Mouse (Mus musculus) heart, embryonic 10.5 days (tissue): Measurements from ENCODE around the gene Taar7a. TPM values are rescaled to one million over a fixed set of nuclear protein-coding genes. Genes with fewer than 3 reads are reported as not detected.

Experiments used
- DNase-seq: peaks from one replicate; pipeline ENCODE4 v3.0.0-alpha.2; 2017; ENCODE audit warnings: low spot score
- H3K27ac ChIP-seq: fragments of 300-500 bp; sonication (generic); 2 replicates; pipeline ENCODE4 v1.5.1; 2016; ENCODE audit warnings: mild to moderate bottlenecking
- H3K27me3 ChIP-seq: fragments of 300-500 bp; sonication (generic); 2 replicates; pipeline ENCODE4 v1.6.1; 2016; ENCODE audit warnings: mild to moderate bottlenecking; ENCODE audit not compliant: poor library complexity, insufficient read depth, severe bottlenecking
- H3K36me3 ChIP-seq: fragments of 300-500 bp; sonication (generic); 2 replicates; pipeline ENCODE4 v1.6.1; 2016; ENCODE audit warnings: mild to moderate bottlenecking, moderate library complexity
- H3K4me1 ChIP-seq: fragments of 300-500 bp; sonication (generic); 2 replicates; pipeline ENCODE4 v1.6.1; 2016; ENCODE audit warnings: mild to moderate bottlenecking
- H3K4me3 ChIP-seq: fragments of 300-500 bp; sonication (generic); 2 replicates; pipeline ENCODE4 v1.5.1; 2016; ENCODE audit warnings: mild to moderate bottlenecking, moderate library complexity
- H3K9me3 ChIP-seq: fragments of 300-500 bp; sonication (generic); 2 replicates; pipeline ENCODE4 v1.6.1; 2016; ENCODE audit warnings: mild to moderate bottlenecking, moderate library complexity
- WGBS: fragments of 180-500 bp; shearing (Covaris S2); methylation state at CpG from one replicate; pipeline ENCODE4 v1.1.7; 2016; 5-methylcytosine and 5-hydroxymethylcytosine counted together
- polyA plus RNA-seq: library from polyadenylated mRNA; unstranded; fragments of >200 nt; fragmentation: Nextera tagmentation; extraction: Ambion mirVana; gene quantifications from 2 replicates; pipeline ENCODE4 v1.2.1, GENCODE M21; 2016

The Taar7a gene
- polyA plus RNA-seq = not detected in 2 replicates

DNA sequence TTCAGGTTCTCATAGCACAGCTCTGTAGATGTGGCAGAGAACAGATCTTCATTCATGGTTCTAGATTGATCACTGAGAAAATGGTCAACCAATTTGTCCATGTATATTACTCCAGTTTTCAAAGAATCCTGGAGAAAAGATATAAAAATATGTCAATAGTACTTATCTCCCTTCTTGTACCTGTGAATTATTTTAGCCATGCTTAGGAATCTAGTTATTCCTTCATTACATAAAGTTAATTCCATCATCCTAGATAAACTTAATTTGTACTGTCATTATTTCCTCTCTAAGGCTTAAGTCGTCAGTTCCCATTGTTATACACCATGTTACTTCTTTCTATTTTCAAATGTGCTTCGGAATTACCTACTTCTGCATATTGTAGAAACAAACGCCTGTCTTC lies at the start of gene Taar7a:
Taar7a (minus strand) TSS at position 101 of the 400 bp plus-strand sequence.
- Histone ChIP-seq H3K4me1 (no peaks in the 10 kb centered on the region), H3K9me3 (no peaks in the 10 kb centered on the region)
- 89% methylated on average over 3 of the region's 3 CpGs for WGBS

DNA sequence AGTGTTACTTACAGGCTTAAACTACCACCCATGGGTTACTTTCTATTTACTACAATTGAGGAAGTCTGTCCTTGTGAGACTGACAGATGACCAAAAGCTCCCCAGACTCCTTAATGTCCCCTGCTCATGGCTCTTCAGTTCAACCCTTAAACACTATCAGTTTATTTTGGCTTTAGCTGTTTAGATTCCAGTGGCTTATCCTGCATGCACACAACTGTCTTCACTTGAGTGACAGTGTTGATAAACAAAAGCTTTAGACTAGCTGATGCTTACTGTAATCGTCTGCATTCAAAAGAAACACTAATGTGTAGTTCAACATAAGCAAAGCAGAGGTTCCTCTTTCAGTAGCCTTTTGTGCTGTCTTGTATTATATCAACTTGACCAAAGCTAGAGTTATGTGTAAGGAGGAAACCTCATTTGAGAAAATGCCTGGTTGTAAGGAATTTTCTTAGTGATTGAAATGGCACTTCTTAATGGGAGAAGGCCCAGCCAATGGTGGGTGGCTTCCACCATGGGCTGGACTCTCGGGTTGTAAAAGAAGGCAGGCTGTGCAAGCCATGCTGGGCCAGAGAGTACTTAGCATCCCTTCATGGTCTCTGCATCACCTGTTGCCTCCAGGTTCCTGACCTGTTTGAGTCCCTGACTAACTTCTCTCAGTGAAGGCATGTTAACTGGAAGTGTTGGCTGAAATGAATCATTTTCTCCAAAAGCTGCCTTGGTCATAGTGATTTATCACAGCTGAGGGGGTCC lies 47.0 kb upstream of the Taar7a start:
- H3K27ac ChIP-seq = no peak overlapping the region
- DNase-seq = no peak
- no peaks in the 10 kb centered on the region for H3K27me3 ChIP-seq
- H3K9me3 ChIP-seq = no peaks in the 10 kb centered on the region
- H3K36me3 ChIP-seq = no peaks in the 10 kb centered on the region
- no peaks in the 10 kb centered on the region for H3K4me1 ChIP-seq
- H3K4me3 ChIP-seq = no peak overlapping the region
- WGBS = 52% methylated on average over 2 of the region's 2 CpGs

More for the DNA sequence above, at the start of gene Taar7a:
- H3K27me3 ChIP-seq = peaks cover 3% of the 10 kb centered on the region; the same call in 1 of the 2 replicates
- 0 out of 2 replicates have a peak, but pooled peaks cover 2% of the 10 kb centered on the region for H3K36me3 ChIP-seq
- H3K4me3 ChIP-seq = no peak within 1 kb of the TSS
- DNase-seq = no peak
- H3K27ac ChIP-seq = no peak within 1 kb of the TSS

DNA sequence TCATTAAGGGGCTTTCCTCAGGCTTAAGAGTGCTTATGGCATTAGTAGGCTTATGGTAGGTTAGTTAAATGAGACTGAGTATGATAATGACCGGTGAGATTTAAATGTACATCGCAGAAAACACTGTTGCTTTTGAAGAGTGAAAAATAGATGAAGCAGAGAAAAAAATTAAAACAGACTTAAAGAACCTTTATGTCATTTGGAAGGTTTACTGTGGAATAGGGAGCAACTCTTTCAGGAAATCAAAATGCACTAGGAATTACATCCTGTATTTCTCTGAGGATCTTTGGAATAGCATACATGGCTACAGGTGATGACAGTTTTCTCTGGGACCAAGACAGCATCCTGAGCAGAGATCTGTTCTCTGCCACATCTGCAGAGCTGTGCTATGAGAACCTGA lies 44.0 kb upstream of the Taar7a start, which contains the start of gene Taar7e:
Taar7e (plus strand) TSS at position 301 of the 400 bp plus-strand sequence.
- Histone ChIP-seq H3K4me1 (no peaks in the 10 kb centered on the region), H3K27ac (no peak within 1 kb of the TSS), H3K9me3 (no peaks in the 10 kb centered on the region), H3K4me3 (no peak within 1 kb of the TSS), H3K27me3 (no peaks in the 10 kb centered on the region), H3K36me3 (no peaks in the 10 kb centered on the region)
- WGBS = 84% methylated on average over 2 of the region's 2 CpGs
- no peak for DNase-seq

DNA sequence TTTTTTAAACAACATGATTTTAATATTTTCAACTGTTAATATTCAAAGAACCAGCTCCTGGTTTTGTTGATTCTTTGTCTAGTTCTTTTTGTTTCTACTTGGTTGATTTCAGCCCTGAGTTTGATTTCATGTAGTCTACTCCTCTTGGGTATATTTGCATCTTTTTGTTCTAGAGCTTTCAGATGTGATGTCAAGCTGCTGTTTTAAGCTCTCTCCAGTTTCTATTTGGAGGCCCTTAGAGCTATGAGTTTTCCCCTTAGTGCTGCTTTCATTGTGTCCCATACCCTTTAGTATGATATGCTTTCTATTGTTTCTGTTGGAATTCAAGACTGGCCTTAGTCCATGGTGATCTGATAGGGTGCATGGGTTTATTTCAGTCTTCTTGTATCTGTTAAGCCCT lies 38.1 kb upstream of the Taar7a start:
- H3K4me1 ChIP-seq = no peaks in the 10 kb centered on the region
- H3K9me3 ChIP-seq = no peaks in the 10 kb centered on the region
- no peak overlapping the region for H3K27ac ChIP-seq
- no peak for DNase-seq
- H3K27me3 ChIP-seq = no peaks in the 10 kb centered on the region
- H3K4me3 ChIP-seq = no peak overlapping the region
- no peaks in the 10 kb centered on the region for H3K36me3 ChIP-seq

DNA sequence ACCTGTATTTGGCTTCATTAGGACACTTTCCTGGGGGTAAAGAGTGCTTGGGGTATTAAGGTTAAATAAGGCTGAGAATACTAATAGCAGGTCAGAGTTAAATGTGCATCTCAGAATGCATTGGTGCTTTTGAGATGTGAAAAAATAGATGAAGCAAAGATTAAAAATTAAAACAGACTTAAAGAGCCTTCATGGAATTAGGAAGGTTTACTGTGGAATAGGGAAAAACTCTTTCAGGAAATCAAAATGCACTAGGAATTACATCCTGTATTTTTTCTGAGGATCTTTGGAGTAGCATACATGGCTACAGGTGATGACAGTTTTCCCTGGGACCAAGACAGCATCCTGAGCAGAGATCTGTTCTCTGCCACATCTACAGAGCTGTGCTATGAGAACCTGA lies 33.6 kb upstream of the Taar7a start, which contains the start of gene Taar7d:
Taar7d (plus strand) TSS at position 301 of the 400 bp plus-strand sequence.
- Histone ChIP-seq H3K9me3 (no peaks in the 10 kb centered on the region), H3K4me3 (no peak within 1 kb of the TSS), H3K36me3 (no peaks in the 10 kb centered on the region), H3K27ac (no peak within 1 kb of the TSS), H3K4me1 (no peaks in the 10 kb centered on the region), H3K27me3 (no peaks in the 10 kb centered on the region)
- no peak for DNase-seq

DNA sequence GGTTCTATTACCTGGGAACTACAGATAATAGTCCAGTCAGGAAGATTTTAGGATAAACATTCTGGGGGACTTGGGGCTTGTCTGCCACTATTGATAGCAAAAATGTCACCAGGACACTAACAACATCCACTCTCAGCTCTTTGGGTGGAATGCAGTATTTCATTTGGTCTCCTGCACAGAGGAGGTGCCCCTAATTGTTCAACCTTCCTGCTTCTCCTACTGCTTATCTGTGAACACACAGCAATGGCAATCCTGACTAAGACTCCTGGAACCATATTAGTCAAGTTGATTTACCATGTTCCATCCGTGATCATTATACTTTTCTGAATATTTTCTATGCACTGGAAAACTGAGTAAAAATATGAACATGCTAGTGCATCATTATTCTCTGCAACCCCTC lies 14.9 kb upstream of the Taar7a start:
- DNase-seq = no peak
- no peaks in the 10 kb centered on the region for H3K27me3 ChIP-seq
- 86% methylated on average over 1 of the region's 1 CpGs for WGBS

DNA sequence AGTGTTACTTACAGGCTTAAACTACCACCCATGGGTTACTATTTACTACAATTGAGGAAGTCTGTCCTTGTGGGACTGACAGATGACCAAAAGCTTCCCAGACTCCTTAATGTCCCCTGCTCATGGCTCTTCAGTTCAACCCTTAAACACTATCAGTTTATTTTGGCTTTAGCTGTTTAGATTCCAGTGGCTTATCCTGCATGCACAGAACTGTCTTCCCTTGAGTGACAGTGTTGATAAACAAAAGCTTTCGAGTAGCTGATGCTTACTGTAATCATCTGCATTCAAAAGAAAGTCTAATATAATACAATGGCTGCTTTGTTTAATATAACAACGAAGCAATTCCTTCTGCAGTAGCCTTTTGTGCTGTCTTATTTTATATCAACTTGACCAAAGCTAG lies 13.8 kb upstream of the Taar7a start:
- WGBS = 36% methylated on average over 2 of the region's 2 CpGs
- no peak for DNase-seq
- H3K27ac ChIP-seq = no peak overlapping the region
- H3K9me3 ChIP-seq = no peaks in the 10 kb centered on the region
- no peak overlapping the region for H3K4me3 ChIP-seq
- H3K4me1 ChIP-seq = no peaks in the 10 kb centered on the region
- no peaks in the 10 kb centered on the region for H3K36me3 ChIP-seq
- H3K27me3 ChIP-seq = no peaks in the 10 kb centered on the region

More for the DNA sequence above, 14.9 kb upstream of the Taar7a start:
- Histone ChIP-seq H3K4me1 (no peaks in the 10 kb centered on the region), H3K4me3 (no peak overlapping the region), H3K27ac (no peak overlapping the region), H3K9me3 (no peaks in the 10 kb centered on the region), H3K36me3 (no peaks in the 10 kb centered on the region)

DNA sequence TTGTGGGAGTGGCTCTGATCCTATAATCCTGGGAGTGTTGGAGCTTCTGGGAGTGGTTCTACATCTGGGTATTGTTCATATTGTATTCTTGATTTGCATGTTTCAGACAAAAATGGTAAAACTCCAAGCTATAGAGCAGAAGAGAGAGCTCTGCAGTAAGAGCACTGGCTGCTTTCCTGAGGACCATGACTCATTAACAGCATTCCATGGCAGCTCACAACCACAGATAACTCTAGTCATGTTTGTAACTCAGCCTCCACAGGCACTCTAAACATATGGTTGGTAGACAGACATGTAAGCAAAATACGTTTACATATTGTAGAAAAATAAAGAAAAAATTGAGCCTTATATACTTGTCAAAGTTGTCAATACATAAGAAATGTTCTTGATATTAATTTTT lies 13.2 kb upstream of the Taar7a start:
- H3K36me3 ChIP-seq = no peaks in the 10 kb centered on the region
- DNase-seq = no peak
- H3K4me1 ChIP-seq = no peaks in the 10 kb centered on the region
- no peak overlapping the region for H3K4me3 ChIP-seq
- no peaks in the 10 kb centered on the region for H3K27me3 ChIP-seq
- H3K9me3 ChIP-seq = no peaks in the 10 kb centered on the region
- WGBS = 67% methylated on average over 1 of the region's 1 CpGs
- no peak overlapping the region for H3K27ac ChIP-seq

DNA sequence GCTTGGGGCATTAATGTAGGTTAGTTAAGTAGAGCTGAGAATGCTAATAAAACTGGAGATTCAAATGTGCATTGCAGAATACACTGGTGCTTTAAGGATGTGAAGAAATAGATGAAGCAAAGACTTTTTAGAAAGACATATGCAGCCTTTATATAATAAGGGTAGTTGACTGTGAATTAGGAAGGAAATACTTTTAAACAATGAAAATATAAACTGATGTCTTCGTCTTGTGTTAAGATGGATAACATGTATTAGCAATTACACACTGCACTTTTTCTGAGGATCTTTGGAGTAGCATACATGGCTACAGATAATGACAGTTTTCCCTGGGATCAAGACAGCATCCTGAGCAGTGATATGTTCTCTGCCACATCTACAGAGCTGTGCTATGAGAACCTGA lies 6.4 kb upstream of the Taar7a start, which contains the start of gene Taar7b:
Taar7b (plus strand) TSS at position 301 of the 400 bp plus-strand sequence.
- H3K4me3 ChIP-seq = no peak within 1 kb of the TSS
- H3K4me1 ChIP-seq = no peaks in the 10 kb centered on the region
- H3K9me3 ChIP-seq = no peaks in the 10 kb centered on the region
- H3K36me3 ChIP-seq = no peaks in the 10 kb centered on the region
- DNase-seq = no peak
- no peaks in the 10 kb centered on the region for H3K27me3 ChIP-seq
- no peak within 1 kb of the TSS for H3K27ac ChIP-seq
- WGBS = 78% methylated on average over 1 of the region's 1 CpGs

DNA sequence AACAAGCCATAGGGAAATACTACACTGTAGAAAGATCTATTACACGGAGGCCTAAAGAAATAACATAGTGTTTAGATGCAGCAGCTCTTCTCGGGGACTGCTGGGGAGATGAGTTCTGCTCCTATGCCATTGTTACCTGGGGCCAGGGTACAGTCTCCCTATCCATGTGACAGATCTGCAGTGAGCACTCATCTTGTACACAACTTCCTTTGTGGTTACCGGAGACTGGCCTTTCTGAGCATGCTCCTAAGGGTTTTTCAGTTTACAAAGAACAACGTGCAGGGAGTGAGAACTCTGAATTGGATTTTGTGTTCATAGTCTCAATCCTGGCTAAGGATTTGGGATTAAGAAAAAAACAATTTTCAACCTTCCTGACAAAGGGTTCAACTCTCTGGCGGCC lies 6.9 kb downstream of the Taar7a start:
- no peaks in the 10 kb centered on the region for H3K9me3 ChIP-seq
- H3K27ac ChIP-seq = no peak overlapping the region
- H3K4me1 ChIP-seq = no peaks in the 10 kb centered on the region
- no peak overlapping the region for H3K4me3 ChIP-seq
- WGBS = 82% methylated on average over 5 of the region's 5 CpGs
- no peak for DNase-seq
- H3K36me3 ChIP-seq = 0 out of 2 replicates have a peak, but pooled peaks cover 2% of the 10 kb centered on the region
- peaks cover 4% of the 10 kb centered on the region; the same call in 1 of the 2 replicates for H3K27me3 ChIP-seq

DNA sequence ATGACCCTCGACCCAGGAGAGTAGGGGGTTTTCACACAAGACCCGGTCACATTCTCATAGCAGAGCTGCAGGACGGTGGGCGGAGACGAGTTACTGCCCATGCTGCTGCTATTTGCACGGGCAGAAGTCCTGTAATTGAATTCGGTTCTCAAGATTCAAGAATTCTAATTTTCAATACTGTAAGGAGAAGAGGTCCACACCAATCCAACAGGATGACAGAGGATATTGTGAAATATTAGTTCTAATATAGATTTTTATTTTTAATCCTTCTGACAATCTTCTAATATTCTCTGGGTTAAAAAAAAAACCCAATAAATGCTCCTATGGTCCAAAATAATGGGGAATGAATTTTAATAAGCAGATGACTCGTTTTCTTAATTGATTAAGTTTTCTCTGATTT lies 7.7 kb downstream of the Taar7a start, which contains the start of gene Taar6:
Taar6 (minus strand) TSS at position 101 of the 400 bp plus-strand sequence.
- peaks cover 4% of the 10 kb centered on the region; the same call in 1 of the 2 replicates for H3K27me3 ChIP-seq
- no peak within 1 kb of the TSS for H3K4me3 ChIP-seq
- 76% methylated on average over 8 of the region's 8 CpGs for WGBS
- H3K27ac ChIP-seq = no peak within 1 kb of the TSS
- no peaks in the 10 kb centered on the region for H3K4me1 ChIP-seq
- H3K9me3 ChIP-seq = no peaks in the 10 kb centered on the region
- DNase-seq = no peak
- 0 out of 2 replicates have a peak, but pooled peaks cover 2% of the 10 kb centered on the region for H3K36me3 ChIP-seq

DNA sequence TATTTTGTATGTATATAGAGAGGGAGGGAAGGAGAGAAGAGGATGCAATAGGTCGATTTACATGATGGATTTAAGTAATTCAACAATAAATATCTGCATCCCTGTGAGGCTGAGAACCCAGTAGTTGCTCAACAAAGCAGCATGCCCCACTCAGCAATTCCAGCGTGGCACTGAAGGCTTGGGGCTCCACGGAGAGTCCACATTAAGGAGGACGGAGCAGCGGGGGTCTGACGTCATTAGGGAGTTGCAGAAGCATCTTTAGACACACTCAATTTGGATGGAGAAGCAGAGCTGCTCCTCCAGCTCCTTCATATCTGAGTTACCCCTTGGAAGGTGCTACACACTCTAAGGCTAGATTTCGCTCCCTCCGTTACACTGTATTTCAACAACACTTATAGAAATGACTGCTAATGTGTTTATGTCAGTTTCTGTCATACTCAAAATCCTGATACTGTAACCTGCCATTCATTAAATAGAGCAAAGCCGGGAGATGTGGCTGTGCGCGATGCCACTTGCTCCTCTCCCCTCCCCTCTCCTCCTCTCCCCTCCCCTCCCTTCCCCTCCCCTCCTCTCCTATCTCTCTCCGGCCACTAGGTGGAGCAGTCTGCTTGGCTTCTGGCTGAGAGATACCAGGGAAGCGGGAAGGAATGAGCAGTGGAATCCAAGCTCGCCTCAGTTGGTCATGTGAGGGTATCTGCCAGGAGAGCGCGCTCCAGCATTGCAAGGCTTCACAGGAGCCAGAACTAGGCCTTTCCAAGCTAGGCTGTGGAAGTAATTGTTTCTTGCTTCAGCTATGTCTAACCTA lies 14.2 kb downstream of the Taar7a start:
- 41% methylated on average over 16 of the region's 16 CpGs for WGBS

DNA sequence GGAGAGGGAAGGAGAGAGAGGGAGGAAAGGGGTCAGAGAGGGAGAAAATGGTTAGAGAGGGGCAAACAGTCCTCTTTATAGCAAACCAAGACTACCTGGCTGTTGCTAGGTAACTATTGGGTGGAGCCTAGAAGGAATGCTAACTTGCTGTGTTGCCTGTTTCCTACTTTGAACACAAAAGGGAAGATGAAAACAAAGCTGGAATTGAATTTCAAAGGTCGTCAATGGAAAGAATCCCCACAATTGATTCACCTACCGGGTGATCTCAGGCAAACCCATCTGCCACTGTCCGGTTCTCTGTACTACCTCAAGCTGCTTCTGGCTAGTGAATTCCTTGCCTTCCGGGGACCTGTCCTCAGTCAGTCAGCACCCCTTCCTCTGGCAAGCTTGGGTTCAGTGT lies 15.3 kb downstream of the Taar7a start:
- Histone ChIP-seq H3K4me3 (no peak overlapping the region), H3K36me3 (no peaks in the 10 kb centered on the region), H3K27me3 (no peaks in the 10 kb centered on the region), H3K9me3 (no peaks in the 10 kb centered on the region), H3K27ac (no peak overlapping the region), H3K4me1 (no peaks in the 10 kb centered on the region)
- WGBS = 52% methylated on average over 4 of the region's 4 CpGs
- no peak for DNase-seq

More for the DNA sequence above, 14.2 kb downstream of the Taar7a start:
- no peak overlapping the region for H3K27ac ChIP-seq
- no peaks in the 10 kb centered on the region for H3K27me3 ChIP-seq
- peak; percentile 84 for DNase-seq
- H3K36me3 ChIP-seq = no peaks in the 10 kb centered on the region
- H3K4me3 ChIP-seq = no peak overlapping the region
- H3K4me1 ChIP-seq = no peaks in the 10 kb centered on the region
- no peaks in the 10 kb centered on the region for H3K9me3 ChIP-seq
